Mouse (Mus musculus): ENCODE measurements at regions not wholly inside any gene's neighbourhood (a gene's known extent, or its start where the extent isn't known, plus 50 kb on each side); places are given as distances from the start of the nearest gene placed in this dataset.

DNA sequence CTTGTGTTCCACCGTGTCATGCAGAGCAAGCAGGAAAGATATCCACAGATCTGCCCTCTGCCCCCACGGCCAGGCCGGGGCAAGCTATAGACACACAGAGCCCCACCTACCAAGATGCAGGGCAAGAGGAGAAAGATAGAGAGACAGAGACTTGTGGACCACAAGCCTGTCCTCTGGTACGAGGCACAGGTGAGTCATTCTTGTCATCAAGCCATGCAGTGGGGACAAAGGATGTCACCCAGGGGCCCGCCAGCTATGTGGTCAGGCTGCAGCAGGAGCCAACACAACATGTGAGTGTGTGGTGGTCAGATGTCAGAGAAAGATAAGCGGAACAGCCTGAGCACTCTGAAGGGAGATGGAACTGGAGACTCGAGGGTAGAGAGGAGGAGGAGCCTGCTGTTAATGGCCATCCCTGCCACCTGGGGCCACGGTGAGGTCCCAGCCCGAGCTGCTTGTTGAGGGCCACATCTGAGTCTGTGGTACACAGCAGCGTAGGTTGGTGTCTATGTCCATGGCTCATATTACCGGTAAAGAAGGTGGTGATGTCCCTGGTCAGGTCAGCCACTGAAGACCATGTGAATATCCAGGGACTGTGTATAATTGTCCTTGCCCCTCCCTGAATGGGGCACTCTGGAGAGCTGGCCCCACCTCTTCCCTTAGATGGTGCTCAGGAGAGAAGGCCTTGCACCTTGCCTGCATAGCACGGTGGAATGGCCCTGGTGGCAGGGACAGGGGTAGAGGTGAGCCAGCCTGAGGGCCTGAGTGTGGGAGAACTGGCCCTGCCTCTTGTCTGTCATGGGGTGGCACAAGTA lies 226.2 kb upstream of the Krr1 start:
- no peak for TF ChIP-seq CTCF (IDR thresholded peaks at IDR 0.05; ENCODE audit: low read depth)
- no peak for TF ChIP-seq EP300 (IDR thresholded peaks at IDR 0.05; ENCODE audit: low read depth)

Data from heart, postnatal 0 days (tissue).